Mouse (Mus musculus) cerebellum, adult 11 months (tissue): Measurements from ENCODE around the gene Galnt17.

Source experiments
- DNase-seq: peaks from one replicate; pipeline ENCODE4 v3.0.0; 2022

The Galnt17 gene

DNA sequence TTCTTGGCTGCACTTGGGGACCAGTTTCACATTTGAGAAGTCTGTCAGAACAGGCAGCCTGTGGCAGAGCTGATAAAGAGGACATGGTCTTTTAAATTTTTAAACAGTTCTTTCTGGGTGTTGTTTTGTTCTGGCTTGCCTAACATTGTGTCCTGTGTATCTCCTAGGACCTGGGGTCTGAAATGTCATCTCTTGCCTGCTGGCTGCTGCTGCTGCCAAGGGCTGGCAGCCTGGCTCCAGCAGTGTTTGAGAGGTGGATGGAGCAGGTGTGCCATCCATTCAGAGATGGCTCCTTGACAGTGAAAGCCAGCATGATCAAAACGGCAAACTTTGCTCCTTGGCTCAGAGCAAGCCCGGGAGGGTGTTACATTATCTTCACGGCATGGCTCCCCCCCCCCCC, 393.7 kb downstream of the Galnt17 start:
- peak; percentile 49 for DNase-seq

DNA sequence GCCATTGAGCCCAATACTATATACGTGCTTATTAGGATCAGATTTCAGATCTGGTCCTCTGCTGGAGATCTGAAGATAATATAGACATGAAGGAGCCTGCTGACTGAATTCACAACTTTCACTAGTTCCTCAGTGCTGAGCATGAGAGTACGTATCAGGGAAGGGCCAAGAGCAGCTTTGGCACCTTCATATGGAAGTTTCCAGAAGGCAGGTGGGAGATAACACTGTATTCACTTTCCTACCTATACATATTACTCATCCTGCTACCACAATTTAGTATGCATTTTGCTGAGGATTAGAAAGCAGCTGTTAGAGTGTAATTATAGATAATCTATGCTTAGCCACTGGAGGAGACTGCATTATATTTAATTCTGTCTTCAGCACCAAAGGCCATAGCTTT, 396.7 kb downstream of the Galnt17 start:
- no peak for DNase-seq

DNA sequence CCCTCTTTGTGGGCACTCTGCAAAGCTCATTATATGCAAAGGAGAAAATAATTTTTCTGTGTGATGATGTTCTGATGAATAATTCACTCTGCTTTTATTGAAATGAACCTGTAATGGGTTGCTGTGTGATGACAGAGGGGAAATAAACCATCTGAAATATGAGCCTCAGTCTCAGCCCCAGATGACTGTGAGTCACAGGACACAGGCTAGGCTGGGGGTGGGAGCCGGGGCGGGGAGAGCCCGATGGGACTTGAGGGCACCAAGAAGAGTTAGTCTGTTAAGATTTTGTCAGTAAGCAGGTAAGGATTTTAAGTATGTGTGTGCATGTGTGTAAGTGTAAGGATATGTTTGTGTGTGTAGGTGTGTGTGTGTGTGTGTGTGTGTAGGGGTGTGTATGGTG, 406.6 kb downstream of the Galnt17 start:
- DNase-seq, result no peak

- no peak for DNase-seq
Observed at GRCm38 (mm10) chr5:130895991-130896390, 412.3 kb downstream of the Galnt17 start.

- no peak for DNase-seq
Observed at GRCm38 (mm10) chr5:130891735-130892134, 416.6 kb downstream of the Galnt17 start.

- no peak for DNase-seq
Observed at GRCm38 (mm10) chr5:130880331-130880730, 428.0 kb downstream of the Galnt17 start.

GRCm38 (mm10) chr5:130875391-130875790, 432.9 kb downstream of the Galnt17 start:
- no peak for DNase-seq

DNA sequence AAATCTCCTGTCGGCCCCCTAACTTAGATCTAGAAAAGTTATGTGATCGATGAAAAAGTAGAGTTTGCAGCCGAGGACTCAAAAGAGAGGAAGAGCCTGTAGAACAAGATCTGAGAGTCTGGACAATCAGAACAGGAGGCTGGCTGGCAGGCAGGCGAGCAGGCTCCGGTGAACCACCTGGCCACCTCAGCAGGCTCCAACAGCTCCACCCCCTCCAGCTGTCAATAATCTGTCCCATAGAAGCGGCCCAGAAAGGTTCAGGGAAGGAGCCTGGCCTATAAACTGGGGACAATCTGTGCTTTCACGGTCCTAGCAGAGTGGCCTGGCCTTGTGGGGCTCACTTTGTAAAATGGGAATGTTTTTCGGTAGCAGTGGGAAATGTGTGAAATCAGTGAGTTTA, 437.2 kb downstream of the Galnt17 start:
- peak; percentile 91 for DNase-seq

GRCm38 (mm10) chr5:130869869-130870268, 438.4 kb downstream of the Galnt17 start:
- DNase-seq, result no peak

DNA sequence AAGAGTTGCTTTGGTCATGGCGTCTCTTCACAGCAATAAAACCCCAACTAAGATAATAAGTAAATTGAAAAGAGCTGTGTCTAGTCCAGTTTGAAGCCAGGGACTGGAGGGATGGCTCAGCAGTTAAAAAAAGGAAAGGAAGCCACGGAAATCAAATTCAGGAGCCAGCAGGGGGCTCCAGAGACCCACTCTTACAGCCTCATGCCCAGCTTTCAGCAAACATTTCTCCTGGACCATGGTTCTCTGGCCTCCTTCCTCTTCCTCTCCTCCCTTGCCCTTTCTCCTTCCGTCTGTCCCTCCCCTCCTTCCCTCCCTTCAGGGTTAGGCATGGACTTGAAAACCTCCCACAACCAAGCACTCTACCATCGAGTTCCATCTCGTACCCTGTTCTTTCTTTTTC, 446.0 kb downstream of the Galnt17 start:
- peak; percentile 68 for DNase-seq

GRCm38 (mm10) chr5:130859736-130860135, 448.6 kb downstream of the Galnt17 start:
- DNase-seq, result no peak

DNA sequence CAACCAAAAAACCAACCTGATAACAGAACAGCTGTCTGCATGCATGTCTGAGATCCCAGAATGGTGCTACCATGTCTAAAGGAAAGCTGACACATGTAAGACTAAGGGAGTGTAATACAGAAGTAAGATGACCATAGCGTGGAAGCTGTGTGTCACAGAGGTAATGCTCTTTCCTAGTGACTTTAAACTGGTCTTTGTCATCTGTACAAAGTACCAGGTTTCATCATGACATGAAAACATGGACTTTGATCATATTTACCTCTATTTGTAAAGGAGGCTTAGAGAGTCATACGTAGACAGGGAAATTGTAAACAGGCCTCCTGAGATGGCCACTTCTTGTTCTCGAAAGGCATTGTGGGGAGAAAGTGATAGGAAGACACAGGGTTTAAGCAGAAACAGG, 449.6 kb downstream of the Galnt17 start:
- no peak for DNase-seq

- peak; percentile 43 for DNase-seq
Observed at GRCm38 (mm10) chr5:130858148-130858547, 450.1 kb downstream of the Galnt17 start.

DNA sequence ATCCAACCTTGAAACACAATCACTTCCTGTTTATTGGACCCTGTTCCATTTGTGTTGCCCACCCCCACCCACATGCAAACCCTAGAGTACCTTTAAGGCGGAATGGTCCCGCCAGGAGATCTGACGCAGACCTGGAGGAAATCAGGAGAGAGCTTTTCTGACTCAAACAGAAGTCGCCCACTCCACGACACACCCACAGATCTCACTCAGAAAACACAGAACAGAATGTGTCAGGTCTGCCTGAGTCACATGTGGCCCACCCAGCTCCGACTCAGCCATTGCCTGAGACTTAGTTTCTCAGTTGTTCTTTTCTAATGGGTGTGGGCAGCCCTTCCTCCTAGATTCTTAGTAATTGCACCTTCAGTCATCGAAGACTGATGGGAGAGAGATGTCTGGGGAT, 453.9 kb downstream of the Galnt17 start:
- no peak for DNase-seq

- peak; percentile 87 for DNase-seq
Observed at GRCm38 (mm10) chr5:130853371-130853770, 454.9 kb downstream of the Galnt17 start.

DNA sequence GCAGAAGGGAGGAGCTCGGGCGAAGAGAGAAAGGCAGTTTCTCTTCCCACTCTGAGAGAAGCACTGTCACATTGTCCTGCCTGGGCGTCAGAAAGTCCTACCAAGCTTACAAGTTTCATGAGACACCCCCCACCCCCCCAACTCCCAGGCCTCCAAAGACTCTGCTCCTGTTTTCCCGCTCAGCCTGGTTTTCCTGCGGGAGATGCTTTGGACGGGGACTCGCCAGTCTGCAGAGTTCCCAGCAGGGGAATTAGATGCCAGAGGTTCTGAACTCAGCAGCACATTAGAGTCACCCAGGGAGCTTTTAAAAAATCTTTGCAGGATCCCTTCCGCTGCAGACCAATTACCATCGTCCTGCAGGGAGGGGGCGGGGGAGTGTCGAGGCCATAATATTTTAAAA, 456.1 kb downstream of the Galnt17 start:
- no peak for DNase-seq

- no peak for DNase-seq
Observed at GRCm38 (mm10) chr5:130849610-130850009, 458.7 kb downstream of the Galnt17 start.

DNA sequence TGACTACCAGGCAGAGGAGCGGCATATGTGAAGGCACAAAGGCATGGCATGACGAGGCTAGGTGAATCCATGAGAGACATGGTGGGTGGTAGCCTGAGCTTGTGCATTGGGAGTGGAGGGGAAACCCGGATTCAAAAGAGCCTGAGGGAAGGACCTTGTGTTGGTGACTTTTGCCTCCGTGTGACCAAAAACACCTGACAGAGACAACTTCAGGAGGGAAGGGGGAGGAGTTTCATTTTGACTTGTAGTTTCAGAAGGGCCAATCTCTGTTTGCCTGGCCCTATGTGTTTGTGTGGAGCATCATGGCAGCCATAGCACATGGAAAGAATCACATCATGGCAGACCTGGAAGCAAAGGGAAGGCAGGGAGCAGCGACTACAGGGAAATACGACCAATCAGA, 459.7 kb downstream of the Galnt17 start:
- DNase-seq, result no peak

DNA sequence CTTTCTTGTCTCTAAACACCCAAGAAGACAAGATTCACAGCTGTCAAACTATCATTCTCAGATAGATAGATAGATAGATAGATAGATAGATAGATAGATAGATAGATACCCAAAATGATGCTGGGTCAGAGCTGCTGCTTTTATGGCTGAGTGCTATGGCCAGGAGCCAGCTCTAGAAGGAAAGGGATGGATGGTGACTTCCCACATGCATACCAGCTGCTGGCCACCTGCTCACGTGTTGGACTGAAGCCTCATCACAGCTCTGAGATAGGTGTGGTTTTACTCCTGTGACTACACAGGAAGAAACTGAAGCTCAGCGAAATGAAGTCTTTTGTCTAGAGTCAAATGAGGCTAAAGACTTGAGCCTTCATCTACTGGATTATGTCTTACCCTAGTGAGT, 482.5 kb downstream of the Galnt17 start:
- no peak for DNase-seq
